Mouse (Mus musculus) regulatory T cell (primary cell): ENCODE measurements around the gene 4930402F06Rik.

ENCODE experiments used
- in situ Hi-C: fragments of 300-600 bp; cut with MboI, MseI; formaldehyde crosslinking; loops from one replicate; pipeline ENCODE4 v1.15.1; 2025; ENCODE audit warnings: high pct_unique_total_duplicates

The 4930402F06Rik gene

GRCm38 (mm10) chr2:35342605-35343004 lies 54.4 kb downstream of the 4930402F06Rik start:
- in situ Hi-C loops = no loop called here

- in situ Hi-C loops = no loop called here
Measured at GRCm38 (mm10) chr2:35338707-35339106, 58.3 kb downstream of the 4930402F06Rik start.

- in situ Hi-C loops = no loop called here
Measured at GRCm38 (mm10) chr2:35338036-35338435, 58.9 kb downstream of the 4930402F06Rik start.

- in situ Hi-C loops = no loop called here
Measured at GRCm38 (mm10) chr2:35337419-35337818, 59.6 kb downstream of the 4930402F06Rik start.

- in situ Hi-C loops = no loop called here
Measured at GRCm38 (mm10) chr2:35336388-35337280, 60.3 kb downstream of the 4930402F06Rik start, which contains the start of gene Stom. Gene Stom, minus strand, starts transcription at chr2:35336976.

GRCm38 (mm10) chr2:35335620-35336019 lies 61.4 kb downstream of the 4930402F06Rik start:
- in situ Hi-C loops = no loop called here

GRCm38 (mm10) chr2:35333670-35334069 lies 63.3 kb downstream of the 4930402F06Rik start:
- in situ Hi-C loops = no loop called here

GRCm38 (mm10) chr2:35331205-35331604 lies 65.8 kb downstream of the 4930402F06Rik start:
- in situ Hi-C loops = no loop called here

GRCm38 (mm10) chr2:35329061-35329460 lies 67.9 kb downstream of the 4930402F06Rik start:
- in situ Hi-C loops = no loop called here

- in situ Hi-C loops = no loop called here
Measured at GRCm38 (mm10) chr2:35328064-35328792, 68.7 kb downstream of the 4930402F06Rik start.

GRCm38 (mm10) chr2:35327583-35327982 lies 69.4 kb downstream of the 4930402F06Rik start:
- in situ Hi-C loops = no loop called here

- in situ Hi-C loops = no loop called here
Measured at GRCm38 (mm10) chr2:35326931-35327330, 70.0 kb downstream of the 4930402F06Rik start.

- in situ Hi-C loops = no loop called here
Measured at GRCm38 (mm10) chr2:35325930-35326329, 71.0 kb downstream of the 4930402F06Rik start.
